Mouse (Mus musculus): ENCODE data around the gene Prkg1.
"Not testable (repeated sequence)": the region's sequence is repeated elsewhere in the genome, so short reads cannot be mapped to it uniquely, and the experiment has no call there.

Gene Prkg1

DNA sequence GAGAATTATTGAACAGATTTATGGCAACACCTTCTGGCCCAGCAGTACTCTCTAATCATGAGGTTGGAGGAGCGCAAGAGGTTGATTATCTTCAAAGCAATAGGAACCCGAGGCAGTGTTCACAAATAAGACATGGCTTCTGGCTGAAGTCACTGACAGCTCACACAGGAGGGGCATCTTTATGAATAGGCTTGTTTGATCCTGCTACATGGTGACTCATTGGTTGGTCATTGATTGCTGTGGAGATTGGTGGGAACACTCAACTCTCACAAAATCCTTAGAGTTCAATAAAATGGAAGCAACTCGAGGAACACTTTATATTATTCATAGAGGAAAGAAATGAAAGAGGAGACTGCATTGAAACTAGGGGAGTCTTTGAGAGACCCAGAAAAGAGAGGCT, 322.5 kb downstream of the Prkg1 start:
- no peak for DNase-seq (ENCODE audit: low read depth in 1 of 2, low spot score in 2 of 2)

DNA sequence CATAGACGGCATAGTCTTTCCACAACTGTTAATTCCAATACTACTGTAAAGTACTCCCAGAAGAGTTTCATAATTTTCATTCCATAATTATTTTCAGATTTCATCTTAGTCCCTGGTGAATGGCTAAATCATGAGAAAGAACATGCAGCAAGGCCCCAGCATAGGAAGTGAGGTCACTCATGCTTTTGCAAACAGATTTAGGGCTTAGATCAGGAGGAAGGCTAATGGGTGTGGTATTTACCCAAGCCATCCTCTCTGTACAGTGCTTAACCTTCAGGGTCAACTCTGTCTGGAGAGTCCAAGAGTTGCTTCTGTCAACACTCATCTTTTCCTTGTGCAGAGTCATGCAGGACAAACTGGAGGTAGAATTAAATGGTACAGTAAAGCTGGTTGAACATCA, 331.4 kb downstream of the Prkg1 start:
- DNase-seq (ENCODE audit: low read depth in 1 of 2, low spot score in 2 of 2): no peak

DNA sequence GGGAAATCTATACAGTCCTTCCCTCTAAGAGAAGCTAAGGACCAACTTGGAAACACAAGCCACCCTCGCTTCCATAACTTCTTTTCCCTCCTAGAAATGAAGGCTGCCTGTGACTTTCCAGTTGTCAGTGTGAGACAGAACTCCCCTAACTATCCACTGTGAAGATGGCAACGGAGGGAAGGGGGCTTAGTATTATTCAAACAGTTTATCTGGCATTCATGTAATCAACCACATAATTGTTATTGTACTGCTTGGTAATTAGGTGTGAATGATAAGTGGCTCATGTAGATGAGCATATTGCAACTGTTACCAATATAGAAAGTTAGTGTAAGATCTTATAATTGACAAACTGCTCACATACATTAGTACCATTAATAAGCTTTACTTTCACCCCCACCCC, 333.4 kb downstream of the Prkg1 start:
- DNase-seq (ENCODE audit: low read depth in 1 of 2, low spot score in 2 of 2): no peak

DNA sequence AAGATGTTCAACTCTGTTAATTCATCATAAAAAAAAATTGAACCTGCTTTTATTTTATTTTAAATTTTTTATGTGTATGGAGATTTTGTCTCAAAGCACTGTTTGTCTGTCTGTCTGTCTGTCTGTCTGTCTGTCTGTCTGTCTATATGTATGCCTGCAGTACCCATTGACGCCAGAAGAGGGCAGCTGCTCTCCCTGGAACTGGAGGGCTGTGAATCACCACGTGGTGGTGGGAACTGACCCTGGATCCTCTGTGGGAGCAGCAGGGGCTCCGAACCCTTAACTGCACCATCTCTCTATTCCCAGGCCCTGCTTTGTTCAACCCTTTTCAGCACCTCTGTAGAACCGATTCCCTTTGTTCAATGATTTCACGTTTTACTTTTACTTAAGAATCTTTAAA, 338.7 kb downstream of the Prkg1 start:
- no peak for DNase-seq (ENCODE audit: low read depth in 1 of 2, low spot score in 2 of 2)

DNA sequence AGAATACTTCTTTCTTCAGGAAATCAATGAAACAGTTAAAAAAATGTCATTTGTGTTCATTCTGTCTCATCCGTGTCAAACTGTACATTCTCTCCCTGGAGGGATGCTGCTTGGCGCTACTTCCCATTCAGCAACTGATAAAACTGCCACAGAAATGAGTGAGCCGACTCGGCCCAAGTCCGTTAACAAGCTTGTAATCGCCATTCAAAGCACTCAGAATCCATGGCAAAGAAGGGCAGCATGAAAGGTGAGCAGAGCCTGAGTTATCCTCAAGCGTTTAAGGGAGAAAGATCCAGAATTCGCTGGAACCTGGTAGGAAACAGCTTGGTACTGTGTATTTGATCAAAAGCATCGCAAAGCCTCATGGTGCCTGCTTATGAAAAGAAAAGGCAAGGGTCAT, 339.6 kb downstream of the Prkg1 start:
- DNase-seq (ENCODE audit: low read depth in 1 of 2, low spot score in 2 of 2): no peak

DNA sequence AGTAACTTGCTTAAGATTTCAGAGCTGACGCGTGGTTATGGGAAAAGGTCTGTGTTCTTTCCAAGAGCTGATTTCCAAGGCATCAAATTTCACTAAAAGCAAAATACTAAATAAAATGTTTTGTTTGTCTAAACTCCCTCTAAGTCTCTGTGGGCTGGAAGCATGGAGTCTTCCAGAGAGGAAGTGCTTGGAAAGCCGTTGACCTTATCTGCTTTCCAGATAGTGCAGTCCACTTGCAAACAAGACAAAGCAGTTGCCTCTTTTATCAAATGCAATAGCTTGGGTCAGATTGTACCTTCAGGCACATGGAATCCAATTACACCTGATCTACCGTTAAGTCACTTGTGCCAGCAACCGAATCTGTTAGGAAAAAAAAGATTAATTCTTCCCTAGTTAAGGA, 340.5 kb downstream of the Prkg1 start:
- no peak for DNase-seq (ENCODE audit: low read depth in 1 of 2, low spot score in 2 of 2)

DNA sequence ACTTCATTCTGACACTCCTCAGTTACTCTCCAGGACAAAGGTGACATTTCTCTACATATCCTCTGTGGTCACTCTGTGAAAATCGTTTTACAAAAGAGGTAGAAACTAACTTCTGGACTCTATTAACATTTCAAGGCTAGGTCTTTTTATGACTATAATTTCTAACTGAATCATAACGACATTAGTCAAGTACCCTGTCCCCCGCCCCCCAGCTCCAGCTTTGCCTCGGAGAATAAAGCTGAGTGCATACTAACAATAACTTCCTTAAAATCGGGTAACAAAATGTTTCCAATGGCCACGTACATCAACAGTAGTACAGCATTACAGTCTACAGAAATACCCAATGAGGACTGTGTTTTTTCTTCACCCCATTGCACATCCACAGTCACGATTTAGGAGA, 351.3 kb downstream of the Prkg1 start:
- no peak for DNase-seq (ENCODE audit: low read depth in 1 of 2, low spot score in 2 of 2)

DNA sequence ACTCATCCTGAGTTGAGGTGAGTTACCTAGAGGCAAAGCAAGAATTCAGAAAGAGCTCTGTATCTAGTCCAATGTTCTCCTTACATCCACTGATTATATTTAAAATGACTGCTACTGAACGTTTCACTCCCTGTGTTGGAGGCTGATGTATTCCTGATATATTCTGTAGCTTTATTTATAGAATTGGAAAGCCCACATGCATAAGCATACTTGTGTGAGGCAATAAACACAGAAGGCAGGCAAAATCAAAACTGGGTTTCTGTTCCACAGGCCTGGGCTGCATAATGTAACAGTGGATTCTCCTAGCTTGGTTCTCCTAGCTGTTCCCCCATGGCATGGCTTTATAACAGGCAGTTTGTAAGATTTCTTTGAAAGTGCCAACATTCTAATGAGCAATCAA, 368.7 kb downstream of the Prkg1 start:
- DNase-seq (ENCODE audit: low read depth in 1 of 2, low spot score in 2 of 2): no peak

DNA sequence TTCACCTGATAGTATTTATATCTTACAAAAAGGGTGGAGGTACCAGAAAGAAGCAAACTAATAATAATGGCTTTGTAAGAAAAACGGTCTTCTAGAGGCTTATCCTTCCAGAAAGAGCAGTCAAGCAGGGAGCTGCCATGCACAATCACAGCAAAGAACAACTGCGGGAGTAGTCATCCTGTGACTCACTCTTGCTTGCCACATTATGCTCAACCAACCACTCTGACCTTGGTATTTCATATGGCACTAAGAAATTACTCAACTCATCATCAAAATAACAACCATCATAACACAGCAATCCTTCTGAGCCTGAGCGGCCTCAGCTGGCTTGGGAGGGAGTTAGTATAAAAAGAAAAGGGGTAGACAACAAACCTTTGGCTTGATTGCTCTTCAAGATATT, 379.5 kb downstream of the Prkg1 start:
- no peak for DNase-seq (ENCODE audit: low read depth in 1 of 2, low spot score in 2 of 2)

DNA sequence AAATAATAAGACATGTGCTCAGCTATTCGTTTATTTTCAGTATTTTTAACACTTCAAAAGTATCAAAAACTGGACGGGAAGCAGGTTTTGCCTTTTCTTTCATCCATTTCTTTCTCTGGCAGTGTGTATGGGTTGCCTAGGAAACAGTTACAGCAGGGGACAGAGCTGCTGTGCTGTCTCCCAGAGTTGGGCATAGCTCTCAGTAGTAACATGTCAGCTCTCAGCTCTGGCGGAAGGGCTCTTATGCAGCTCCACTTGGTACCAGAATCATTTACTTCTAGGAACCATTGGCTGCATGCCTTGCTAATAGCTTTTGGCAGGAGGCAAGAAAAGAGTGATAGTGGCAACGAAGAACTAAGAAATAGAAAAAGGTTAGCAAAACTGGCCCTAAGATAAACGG, 381.0 kb downstream of the Prkg1 start:
- DNase-seq (ENCODE audit: low read depth in 1 of 2, low spot score in 2 of 2): no peak

DNA sequence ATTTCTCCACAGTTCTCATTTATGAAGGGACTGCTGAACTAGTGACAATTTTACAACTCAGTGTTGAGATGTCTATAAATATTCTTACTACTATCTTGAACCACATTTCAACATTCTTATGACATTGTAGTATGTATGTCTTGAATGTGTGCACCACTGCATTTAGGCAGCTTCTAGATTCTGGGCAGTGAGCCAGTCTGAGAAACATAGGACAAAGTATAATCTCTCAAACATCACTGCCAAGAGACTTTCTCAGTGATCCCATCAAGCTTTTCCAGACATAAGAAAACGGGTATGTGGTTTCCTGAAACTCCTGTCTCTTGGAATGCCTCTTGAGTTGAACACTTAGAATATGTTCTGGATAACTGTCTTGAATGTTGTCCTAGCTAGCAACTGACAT, 394.7 kb downstream of the Prkg1 start:
- DNase-seq (ENCODE audit: low read depth in 1 of 2, low spot score in 2 of 2): no peak

DNA sequence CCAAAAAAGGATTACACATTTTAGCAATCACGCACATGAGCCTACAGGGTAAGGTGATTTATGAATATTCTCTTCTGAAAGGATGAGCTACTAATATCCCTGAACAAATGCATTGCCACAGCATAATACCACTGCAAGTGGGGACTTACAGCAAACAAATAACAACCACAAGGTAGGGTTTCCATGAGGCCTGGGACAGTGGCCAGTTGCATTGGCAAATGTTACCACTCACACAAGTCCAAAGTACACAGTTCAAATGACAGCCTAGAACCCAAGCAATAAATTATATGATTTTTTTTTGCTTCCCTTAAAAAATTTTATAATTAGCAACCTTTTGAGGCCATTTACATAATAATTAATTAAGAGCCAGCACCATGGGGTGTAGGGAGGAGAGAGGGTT, 395.7 kb downstream of the Prkg1 start:
- DNase-seq (ENCODE audit: low read depth in 1 of 2, low spot score in 2 of 2): no peak

DNA sequence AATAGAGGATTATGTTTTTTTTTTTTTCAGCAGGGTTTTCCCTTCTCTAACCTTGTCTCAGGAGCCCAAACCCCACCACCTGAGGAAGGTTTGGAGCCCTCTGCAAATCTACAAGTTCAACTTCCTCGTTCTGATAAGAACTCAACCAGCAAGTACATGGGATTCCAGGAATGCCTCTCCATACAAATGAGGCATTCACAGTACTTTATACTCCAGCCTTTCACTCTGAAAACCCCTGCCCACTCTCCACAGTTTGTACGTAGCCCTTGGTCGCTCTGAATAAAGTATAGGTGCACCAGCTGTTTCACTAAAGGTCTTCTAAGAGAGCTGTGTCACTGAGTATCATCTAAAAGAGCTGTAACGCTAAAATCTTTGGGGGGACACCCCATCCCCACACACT, 402.8 kb downstream of the Prkg1 start:
- DNase-seq (ENCODE audit: low read depth in 1 of 2, low spot score in 2 of 2): no peak

DNA sequence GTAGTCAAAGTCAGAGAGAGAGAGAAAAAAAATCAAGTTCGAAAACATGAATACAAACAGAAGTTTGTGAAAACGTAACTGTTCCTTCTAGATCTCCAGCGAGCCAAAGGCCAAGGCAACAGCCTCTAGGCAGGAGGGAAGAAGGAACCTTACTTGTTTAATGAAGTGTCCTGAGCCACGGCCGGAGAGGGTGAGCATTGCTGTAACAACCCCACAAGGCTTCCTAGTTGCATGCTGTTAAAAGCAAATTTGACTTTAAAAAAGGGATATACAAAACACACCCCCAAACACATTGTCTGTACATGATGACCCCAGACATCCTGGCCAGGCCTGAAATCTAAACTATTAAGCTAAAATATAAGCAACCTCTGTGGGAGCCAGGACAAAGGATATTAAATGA, 403.3 kb downstream of the Prkg1 start:
- DNase-seq (ENCODE audit: low read depth in 1 of 2, low spot score in 2 of 2): no peak

DNA sequence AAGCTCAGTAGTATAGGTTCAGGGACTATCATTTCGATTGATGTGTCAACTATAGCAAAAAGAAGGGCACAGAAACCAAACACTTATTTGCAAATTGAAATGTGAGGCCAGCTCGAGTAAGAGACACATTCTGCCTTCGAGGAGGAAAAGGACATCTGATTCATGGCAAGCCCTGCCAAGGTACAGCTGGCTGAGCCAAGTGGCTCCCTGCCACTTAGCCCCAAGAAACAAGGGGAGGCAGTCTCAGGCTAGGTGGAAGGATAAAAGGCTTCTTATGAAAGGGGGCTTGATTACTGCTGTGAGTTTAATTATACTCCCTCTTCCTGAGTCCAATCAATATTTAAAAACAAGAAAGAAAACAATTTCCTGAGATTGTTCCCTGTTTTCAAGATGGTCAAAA, 403.7 kb downstream of the Prkg1 start:
- no peak for DNase-seq (ENCODE audit: low read depth in 1 of 2, low spot score in 2 of 2)

DNA sequence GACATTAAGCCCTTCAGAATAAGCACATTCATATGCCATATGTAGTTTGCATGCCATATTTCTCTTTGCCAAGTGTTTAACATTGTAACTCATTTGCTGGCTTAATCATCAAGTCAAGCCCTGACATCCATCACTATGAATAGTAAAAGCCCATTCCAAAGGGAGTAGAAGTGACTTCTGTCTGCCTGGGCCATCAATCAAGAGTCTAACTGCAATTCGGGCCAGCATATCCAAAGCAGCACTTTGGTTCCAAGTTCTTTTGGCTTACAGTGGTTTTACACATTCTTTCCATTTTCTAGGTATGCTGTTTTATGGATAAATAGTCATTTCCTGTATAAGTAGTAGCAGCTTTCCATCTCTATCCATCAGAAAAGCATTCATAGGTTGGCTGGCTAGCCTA, 409.9 kb downstream of the Prkg1 start:
- DNase-seq (ENCODE audit: low read depth in 1 of 2, low spot score in 2 of 2): no peak

DNA sequence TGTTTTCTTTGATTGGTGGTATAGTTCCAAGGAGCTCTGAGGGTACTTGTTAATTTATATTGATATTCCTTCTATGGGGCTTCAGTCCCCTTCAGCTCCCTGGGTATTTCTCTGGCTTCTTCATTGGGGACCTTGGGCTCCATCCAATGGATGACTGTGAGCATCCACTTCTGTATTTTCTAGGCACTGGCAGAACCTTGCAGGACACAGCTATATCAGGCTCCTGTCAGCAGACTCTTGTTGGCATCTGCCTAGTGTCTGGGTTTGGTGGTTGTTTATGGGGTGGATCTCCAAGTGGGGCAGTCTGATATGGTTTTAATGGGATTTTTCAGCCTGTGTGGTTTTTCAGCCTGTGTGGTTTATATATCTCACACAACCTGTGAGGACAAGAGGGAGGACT, 412.0 kb downstream of the Prkg1 start:
- DNase-seq (ENCODE audit: low read depth in 1 of 2, low spot score in 2 of 2): not testable (repeated sequence)

DNA sequence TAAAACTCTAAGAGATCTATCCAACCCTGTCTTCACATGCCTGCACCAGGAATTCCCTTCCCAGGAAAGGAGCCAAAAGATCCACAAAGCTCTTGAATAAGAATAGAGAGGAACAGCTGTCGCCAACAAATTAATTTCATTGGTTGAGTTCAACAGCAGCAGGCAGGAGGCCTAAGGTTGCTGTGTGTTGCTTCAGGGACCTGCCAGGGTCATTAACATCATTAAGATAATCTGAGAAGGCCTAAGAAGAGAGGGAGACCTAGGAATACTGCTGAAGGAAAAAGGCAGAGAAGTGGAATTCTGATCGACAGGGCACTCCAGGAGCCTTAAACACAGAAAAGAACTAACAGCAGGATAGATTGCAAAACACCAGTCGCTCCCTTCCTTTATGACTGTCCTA, 413.0 kb downstream of the Prkg1 start:
- no peak for DNase-seq (ENCODE audit: low read depth in 1 of 2, low spot score in 2 of 2)

DNA sequence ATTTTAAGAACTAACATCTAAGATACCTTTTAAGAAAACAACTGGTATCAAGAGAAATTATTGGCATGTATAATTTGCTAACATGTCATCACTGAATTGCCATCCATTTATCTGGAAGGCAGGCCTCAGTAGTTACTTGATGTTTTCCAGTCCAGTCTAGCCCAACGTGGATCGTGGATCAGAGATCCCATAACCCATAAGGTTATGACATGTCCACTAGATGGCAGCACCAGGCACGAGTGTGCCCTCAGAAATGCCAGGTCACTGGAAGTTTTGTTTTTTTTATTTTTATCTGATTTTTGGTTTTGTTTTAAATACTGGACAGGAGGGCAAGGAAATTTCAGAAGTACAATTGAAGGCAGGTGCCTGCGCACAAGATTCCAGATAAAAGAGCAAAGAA, 422.7 kb downstream of the Prkg1 start:
- no peak for DNase-seq (ENCODE audit: low read depth in 1 of 2, low spot score in 2 of 2)

DNA sequence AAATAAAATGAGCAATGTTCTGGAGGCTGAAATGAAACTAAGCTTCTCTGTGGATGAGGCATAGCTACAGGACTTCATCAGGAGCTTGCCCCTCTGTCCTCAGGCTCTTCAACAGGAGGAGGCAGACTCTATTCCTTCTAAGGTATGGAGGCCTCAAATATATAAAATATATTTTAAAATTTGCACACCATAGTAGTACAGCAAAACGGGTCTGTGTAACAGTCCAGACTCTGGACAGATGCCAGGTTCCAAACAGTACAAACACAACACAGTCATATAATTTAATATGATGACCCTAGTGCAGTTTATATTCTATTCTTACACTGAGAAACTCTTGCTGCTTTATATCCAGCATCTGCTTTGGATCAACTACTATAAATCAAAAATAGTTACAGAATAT, 423.9 kb downstream of the Prkg1 start:
- DNase-seq (ENCODE audit: low read depth in 1 of 2, low spot score in 2 of 2): no peak

DNA sequence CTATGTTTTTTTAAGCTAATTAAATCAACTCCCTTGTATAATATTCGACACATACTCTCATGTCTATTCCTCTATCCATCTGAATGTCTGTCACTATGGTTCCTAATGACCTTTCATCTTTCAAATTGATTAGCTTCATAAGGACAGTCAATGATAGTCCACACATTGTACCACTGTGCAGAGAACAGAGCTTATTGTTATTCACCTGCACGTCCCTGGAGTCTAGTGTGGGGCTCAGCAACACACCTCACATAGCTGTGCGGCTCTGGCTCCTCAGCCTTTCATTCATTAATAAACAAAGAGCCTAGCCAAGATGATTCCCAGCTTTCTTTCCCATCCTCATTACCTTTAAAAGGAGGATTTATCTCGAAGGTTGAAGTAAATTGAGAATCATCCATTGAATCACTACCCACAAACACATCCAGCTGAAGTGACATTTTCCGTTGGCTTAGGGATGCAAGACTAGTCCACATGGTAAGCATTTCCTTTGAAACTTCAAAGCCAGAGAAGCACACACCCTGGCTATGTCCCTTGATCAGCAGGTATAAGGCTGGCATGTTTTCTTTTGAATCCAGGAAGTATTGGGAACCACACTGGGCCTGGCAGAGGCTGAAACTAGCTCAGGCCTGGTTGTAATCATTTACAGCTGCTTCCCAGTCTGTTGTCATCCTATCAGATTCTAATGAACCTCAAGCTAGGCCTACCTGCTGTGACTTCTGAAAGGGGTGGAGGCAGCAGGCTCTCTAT, 426.3 kb downstream of the Prkg1 start:
- no peak for DNase-seq (ENCODE audit: low read depth in 1 of 2, low spot score in 2 of 2)

DNA sequence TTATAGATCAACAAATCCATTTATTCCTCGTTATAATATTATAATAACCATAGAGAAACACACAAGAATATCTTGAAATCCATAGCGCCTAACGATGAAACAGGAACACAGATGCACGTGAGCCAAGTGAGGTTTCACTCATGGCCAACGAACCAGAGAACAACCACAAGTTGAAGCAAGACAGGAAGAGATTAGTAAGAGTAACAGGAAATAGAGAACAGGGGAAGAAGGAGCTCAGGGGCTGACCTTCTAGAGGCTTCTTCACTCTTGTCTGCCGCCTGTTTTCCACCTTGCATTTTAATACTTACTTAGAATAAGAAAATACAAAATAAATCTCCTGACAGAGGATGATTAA, 427.0 kb downstream of the Prkg1 start:
- DNase-seq (ENCODE audit: low read depth in 1 of 2, low spot score in 2 of 2): peak in 1 of 2 experiments; percentile 5

DNA sequence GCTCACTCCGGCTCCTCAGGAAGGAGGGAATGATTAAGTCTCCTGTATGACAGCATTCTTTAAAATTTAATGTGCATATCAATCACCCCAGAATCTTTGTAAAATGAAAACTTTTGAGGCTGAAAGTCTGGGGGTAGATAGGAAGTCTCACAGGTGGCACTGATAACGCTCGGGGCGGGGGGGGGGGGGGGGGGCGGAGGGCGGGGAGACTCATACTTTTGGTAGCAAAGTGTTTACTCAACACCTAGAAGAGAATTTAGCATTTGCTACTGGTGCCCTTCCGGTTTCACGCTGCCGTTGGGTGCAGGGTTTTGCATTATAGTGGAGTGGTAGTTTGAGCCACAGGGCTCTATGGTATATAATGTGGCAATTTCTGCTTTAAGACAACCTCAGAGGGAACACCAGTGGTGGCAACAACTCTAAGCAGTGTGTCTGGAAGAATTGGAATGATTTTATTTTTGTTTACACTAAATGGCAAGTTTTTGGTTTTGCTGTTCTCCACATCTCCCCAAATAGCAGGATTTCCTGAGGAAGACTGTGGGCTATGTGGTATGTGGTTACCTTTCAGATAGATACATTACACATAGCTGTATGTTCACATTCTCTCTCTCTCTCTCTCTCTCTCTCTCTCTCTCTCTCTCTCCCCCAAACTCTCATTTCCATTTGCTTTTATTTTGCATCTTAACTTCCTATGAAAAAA, 427.5 kb downstream of the Prkg1 start:
- DNase-seq (ENCODE audit: low read depth in 1 of 2, low spot score in 2 of 2): no peak

All from monocyte, adult 2 months (primary cell).